Mouse (Mus musculus): ENCODE data around the gene Phf20.
"Not testable (repeated sequence)": the region's sequence is repeated elsewhere in the genome, so short reads cannot be mapped to it uniquely, and the experiment has no call there.

The Phf20 gene

GRCm38 (mm10) chr2:156196302-156197128, at the start of gene Phf20:
Phf20 (plus strand) TSS chr2:156196466.
- DNase-seq (ENCODE audit: low spot score in 2 of 2) = peak; percentile 99

DNA sequence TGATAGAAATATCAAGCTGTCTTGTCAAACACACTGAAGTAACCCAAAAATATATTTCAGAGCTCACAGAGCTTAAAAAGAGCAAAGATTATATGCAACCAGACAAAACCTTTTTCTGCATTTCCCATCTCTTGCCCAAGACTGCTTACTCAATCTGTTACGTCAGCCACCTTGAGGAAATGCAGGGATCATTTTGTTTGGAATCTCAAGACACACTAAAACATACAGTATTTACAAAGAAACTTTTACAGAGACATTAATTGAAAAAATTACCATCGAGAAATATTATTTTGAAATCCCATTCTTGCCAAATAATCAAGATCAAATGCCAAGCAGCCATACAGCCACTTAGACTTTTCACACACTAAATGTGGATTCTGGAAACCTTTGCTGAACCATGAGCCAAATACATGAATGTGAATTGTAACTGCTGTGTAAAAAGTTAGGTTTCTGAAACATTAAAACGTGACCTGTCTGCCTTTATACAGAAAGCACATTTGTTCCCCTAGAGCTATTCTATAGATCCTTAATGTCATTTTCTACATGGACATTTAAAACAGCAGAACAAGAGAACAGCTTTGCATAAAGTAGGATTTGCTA, 48.9 kb upstream of the Phf20 start:
- DNase-seq (ENCODE audit: low spot score in 2 of 2) = no peak

DNA sequence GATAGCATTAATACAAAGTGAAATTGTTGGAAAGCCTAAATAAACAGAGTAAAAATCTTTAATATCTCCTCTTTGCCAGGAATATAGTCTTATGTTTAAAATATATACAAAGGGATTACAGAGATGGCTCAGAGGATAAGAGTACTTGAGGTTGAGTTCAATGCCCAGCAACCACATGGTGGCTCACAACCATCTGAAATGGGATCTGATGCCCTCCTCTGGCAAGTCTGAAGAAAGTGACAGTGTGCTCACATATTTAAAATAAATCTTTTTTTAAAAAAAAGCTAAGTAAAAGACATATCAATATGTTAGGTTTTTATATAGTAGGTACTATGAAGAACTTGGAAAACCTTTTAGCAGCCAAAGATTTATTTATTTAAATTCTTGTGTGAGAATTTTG, 44.7 kb upstream of the Phf20 start:
- DNase-seq (ENCODE audit: low spot score in 2 of 2) = no peak

GRCm38 (mm10) chr2:156165478-156165877, 30.8 kb upstream of the Phf20 start:
- no peak for DNase-seq (ENCODE audit: low spot score in 2 of 2)

DNA sequence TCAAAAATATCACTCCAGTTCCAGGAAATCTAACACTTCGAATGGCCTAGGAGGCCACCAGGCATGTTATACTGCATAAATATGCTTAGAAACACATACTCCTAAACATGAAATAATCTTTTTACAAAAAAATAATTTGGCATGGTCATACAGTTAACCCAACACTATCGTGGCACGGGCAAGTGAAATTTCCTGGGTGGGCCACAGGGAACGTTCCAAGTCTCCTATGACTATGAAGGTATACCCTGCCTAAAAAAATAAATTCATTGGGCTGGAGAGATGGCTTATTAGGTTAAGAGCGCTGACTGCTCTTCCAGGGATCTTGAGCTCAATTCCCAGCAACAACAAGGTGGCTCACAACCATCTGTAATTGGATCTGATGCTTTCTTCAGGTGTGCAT, 29.7 kb upstream of the Phf20 start:
- DNase-seq (ENCODE audit: low spot score in 2 of 2) = no peak

- DNase-seq (ENCODE audit: low spot score in 2 of 2) = no peak
These were observed 19.2 kb upstream of the Phf20 start for GRCm38 (mm10) chr2:156177079-156177478.

DNA sequence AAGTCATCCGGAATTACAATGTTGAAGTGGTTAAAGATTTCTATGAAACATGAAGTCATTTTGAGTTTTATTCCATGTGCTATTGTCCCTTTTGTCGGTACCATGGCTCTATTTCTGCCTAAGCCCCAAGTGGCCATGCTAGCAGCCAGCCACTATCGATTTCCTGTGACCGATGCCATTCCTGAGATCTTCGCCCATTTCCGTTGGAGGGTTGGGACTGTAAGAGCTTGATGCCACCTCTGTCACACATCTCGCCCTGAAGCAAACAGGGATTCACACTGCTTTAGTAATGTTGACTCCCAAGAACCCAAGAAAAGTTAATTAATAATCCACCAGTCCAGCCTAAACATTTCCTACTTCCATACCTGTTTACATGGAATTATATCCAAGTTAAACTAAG, 18.6 kb upstream of the Phf20 start:
- DNase-seq (ENCODE audit: low spot score in 2 of 2) = no peak

- peak; percentile 69 to 79 for DNase-seq (ENCODE audit: low spot score in 2 of 2)
These were observed 17.0 kb upstream of the Phf20 start for GRCm38 (mm10) chr2:156179046-156179795.

DNA sequence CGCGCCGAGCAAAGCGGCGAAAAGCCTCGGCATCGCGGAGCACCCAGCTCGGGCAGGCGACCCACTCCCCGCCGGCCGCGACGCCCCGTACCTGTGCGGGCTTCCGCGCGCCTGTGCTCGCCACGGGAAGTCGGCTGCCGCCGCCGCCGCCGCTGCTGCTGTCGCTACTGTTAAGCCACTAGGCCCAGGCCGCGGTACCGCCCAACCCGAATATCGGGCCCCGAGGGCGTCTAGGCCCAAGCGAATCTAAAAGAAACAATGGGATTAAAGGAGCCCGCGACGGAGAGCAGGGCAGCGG, 16.5 kb upstream of the Phf20 start:
- DNase-seq (ENCODE audit: low spot score in 2 of 2) = no peak

GRCm38 (mm10) chr2:156180094-156180821, 16.0 kb upstream of the Phf20 start, which contains the start of gene Rbm39:
Rbm39 (minus strand) TSS chr2:156180238.
- DNase-seq (ENCODE audit: low spot score in 2 of 2) = peak; percentile 99

GRCm38 (mm10) chr2:156180824-156181590, 15.3 kb upstream of the Phf20 start:
- no peak for DNase-seq (ENCODE audit: low spot score in 2 of 2)

DNA sequence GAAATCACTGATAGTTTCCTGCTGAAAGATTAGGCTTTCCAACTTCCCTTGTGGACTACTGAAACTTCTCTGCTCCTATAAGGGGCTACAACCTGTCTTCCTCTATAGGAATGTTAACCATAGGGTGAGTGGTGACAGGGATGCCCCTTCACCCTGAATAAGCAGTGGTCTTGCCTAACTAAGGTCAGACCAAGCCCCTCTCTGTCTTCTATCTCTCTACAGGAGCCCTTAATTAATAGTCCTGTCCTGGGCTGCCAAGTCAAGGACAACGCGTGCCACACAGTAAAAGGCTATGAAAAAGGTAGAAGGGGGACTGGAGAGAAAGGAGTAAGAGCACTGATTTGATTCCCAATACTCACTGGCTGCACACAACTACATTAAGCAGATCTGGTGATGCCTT, 14.7 kb upstream of the Phf20 start:
- DNase-seq (ENCODE audit: low spot score in 2 of 2) = no peak

DNA sequence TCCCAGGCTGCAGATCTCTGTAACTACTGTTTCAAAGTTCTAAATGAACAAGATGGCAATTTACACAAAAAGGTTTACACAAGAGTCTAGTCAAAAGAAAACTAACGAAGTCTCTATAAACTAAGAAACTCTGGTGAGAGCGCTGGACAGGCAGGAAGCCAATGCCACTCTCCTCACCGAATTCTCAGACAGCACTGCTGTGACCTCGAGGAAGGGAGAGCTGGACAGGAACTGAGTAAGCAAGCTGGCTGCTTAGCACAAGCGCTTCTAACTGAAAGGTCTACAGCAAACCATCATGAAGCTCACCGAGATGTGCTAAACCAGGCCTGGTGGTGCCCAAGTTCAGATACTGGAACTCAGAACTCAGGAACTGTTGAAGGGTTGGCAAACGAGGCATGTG, 7.0 kb upstream of the Phf20 start:
- not testable (repeated sequence) for DNase-seq (ENCODE audit: low spot score in 2 of 2)

GRCm38 (mm10) chr2:156190004-156190896, 6.0 kb upstream of the Phf20 start:
- DNase-seq (ENCODE audit: low spot score in 2 of 2) = peak; percentile 34 to 35

GRCm38 (mm10) chr2:156191540-156191939, 4.7 kb upstream of the Phf20 start:
- no peak for DNase-seq (ENCODE audit: low spot score in 2 of 2)

- DNase-seq (ENCODE audit: low spot score in 2 of 2) = no peak
These were observed 4.2 kb upstream of the Phf20 start for GRCm38 (mm10) chr2:156192068-156192467.

DNA sequence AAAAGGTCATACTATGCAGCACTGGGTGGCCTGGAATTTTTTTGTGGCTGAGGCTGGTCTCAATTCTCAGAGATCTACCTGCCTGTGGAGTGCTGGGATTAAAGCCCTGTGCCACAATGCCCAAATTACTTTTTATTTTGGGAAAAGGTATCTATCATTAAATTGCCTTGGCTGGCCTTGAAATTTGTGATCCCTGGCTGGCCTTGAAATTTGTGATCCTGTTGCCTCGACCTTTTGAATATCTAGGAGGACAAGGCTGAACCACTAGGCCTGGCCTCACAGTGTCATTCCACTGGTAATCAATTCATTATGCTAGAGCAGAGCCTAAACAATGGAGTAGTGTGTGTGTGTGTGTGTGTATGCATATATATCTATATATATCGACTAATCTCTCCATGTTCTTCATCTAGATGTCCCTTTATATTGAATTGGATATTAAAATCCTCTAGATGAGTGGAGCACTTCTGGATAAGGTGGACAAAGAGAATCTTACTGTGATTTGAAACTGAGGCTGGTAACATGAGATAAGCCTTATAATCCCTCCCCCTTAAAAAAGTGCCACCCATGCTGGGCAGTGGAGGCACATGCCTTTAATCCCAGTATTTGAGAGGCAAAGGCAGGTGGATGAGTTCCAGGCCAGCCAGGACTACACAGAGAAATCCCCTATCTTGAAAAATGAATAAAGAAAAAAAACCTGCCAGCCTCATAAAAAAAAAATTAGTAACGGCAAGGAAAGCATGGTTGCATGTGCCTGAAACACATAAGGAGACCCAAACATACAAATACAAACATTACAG, 3.0 kb upstream of the Phf20 start:
- no peak for DNase-seq (ENCODE audit: low spot score in 2 of 2)

DNA sequence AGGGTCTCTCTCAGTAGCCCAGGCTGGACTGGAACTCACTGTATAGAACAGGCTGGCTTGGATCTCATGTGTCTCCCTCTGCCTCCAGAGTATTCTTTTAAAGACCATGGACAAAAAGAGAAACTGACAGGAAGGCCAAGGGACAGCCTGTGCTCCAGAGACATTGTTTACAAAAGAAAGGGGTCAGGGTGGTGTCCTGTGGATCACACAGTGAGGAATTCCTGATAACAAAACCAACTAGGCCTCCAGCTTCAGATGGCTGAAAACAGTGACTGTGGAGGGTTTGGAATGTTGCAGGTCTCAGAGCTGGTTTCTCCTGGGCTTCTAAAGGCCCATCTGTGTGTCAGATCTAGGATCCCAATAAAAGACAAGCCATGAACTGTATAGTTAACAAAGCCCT, 1.7 kb upstream of the Phf20 start:
- DNase-seq (ENCODE audit: low spot score in 2 of 2) = no peak

GRCm38 (mm10) chr2:156197129-156197911, 1.1 kb downstream of the Phf20 start:
- no peak for DNase-seq (ENCODE audit: low spot score in 2 of 2)
